Mouse (Mus musculus) layer of hippocampus, adult 18-20 months (tissue): Measurements from ENCODE around the gene Ndufc2. TPM values are rescaled to one million over a fixed set of nuclear protein-coding genes. Genes with fewer than 3 reads are reported as not detected.
A peak's percentile ranks its signal among the peaks of the same experiment; 100 is the strongest.

ENCODE experiments used
- DNase-seq, 2 experiments: peaks; one replicate each; pipeline ENCODE4 v3.0.0; 2022; ENCODE audit warnings: low spot score in 2 of 2
- long read RNA-seq: library from polyadenylated mRNA; stranded (forward); transcript quantifications from one replicate; pipeline ENCODE4 v2.0.0, GENCODE M21; 2021
- total RNA-seq, 2 experiments: library from RNA; stranded (reverse); gene quantifications; 2 replicates each; pipeline ENCODE4 v1.2.3; 2021

Gene Ndufc2
- 100 to 1,000 TPM; 221 to 224 TPM for total RNA-seq
- long read RNA-seq, transcript Ndufc2-201 (3 exons, 683 nt) = major isoform, 84 of 85 reads
- long read RNA-seq, partial matches to known transcripts = 1 of 85 reads
- long read RNA-seq, other reads (novel, unspliced or antisense) = 0 of 85 reads

DNA sequence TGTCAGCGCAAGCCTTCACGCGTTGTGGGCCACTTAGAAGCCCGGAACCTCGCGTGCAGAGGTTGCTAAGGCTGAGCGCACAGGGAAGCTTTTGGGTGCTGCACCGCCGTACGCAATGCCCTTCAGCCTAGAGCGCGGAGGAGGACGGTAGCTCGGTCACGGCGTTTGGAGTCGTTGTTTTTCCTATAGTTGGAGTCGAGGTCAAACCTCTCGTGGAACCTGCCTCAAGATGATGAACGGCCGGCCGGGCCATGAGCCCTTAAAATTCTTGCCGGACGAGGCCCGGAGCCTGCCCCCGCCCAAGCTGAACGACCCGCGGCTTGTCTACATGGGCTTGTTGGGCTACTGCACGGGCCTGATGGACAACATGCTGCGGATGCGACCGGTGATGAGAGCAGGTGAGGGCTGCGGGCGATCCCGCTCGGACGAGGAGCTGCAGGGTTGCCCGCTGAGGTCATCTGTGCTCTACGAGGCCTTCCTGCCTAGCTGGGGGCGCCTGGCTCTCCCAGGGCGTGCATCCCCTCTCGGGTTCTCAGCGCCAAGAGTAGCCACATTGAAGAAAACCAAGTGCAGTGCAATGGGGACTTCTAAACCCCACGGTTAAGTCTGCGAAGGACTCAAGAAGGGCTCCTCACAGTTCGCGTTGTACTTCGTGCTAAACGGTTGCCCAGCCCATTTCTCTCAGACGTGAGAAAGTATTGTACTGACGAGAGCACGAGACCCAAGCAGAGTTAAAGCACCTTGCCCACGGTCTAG lies at the start of gene Ndufc2:
TSS of gene Ndufc2 (plus strand) at position 44 of the 756 bp plus-strand sequence.
- DNase-seq = peak; percentile 32 to 81

DNA sequence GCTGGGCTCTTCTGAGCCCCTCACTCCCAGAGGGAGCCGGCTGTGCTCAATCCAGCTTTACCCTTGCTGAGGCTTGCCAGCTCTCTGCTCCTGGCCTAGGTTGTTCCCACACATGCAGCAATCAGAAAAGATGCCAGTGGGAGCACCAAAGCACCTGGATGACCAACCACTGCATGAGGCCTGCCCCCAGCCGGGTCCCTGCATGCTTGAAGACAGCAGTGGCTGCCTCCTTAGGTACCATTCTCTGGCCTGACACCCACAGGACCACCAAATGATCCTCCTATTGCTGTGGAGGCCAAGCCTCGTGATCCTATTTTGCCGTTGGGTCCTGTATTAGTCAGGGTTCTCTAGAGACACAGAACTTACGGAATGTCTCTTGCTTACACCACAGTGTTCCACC lies 48.9 kb upstream of the Ndufc2 start:
- no peak for DNase-seq

DNA sequence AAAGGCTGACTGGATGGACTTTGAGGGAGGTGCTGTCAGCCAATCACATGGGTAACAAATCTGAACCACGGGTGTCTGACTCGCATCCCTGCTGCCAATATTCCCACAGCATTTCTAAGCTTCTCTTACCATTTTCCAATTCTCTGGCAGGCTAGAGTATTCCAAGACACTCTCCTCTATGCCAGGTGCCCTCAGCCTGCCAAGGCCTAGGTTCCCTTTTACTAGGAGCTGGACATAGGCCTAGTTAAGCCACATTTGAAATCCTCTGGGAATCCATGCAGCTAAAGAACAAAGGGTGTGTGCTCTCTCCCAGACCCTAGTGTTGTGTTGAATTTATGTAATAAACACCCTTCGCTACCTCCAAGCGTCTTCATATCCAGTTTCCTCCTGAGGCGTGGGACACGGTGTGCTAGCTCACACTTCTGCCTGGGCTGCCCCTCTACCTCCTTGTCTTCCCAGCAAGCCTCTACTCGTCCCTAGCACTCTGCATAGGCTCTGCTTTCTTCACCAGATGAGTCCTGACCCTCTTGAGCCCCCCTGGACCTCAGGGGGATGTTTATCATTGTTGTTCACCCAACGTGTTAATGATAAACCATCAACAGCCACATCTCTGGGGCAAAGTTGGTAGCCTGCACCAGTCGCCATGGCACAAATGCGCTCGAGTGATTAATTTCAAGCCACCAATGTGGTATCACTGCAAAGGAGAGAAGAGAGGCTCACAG lies 47.9 kb upstream of the Ndufc2 start:
- no peak for DNase-seq

- DNase-seq = no peak
These were observed 46.4 kb upstream of the Ndufc2 start for GRCm38 (mm10) chr7:97353356-97353755.

DNA sequence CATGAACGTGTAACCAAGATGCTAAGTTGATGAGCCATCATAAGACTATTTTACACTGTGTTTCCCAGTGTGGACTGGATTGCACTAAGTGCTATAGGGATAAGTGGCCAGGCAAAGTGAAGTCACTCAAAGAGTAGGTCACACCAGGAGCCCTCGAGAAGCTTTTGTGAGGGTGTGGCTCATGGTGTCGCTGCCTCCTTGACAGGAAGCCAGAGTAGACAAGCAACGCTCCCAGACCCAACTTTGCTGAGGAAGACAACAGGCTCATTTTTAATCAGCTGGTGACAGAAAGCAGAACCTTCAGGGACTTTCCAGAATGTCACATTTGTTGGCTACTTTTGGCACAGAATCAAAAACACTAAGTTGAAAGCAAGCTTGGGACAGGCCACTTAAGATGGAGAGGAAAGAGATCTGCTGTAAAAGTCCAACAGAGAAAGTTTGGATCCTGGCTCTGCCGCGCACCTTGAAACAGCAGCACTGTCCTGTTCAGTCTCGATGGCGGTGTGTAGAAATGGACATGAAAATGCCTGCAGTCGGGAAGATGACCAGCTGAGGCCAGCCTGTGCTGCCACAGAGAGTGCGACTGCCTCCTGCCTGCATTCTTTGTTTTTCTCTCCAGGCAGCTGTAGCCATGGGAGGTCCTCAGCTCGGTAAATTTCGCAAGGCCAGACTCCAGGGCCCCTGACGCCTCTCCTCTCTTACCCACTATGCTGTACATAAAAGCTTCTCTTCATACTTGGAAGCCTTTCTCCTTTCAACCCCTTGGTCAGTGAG lies 44.5 kb upstream of the Ndufc2 start:
- DNase-seq = no peak

GRCm38 (mm10) chr7:97356253-97356652 lies 43.5 kb upstream of the Ndufc2 start:
- no peak for DNase-seq

GRCm38 (mm10) chr7:97356875-97357276 lies 42.9 kb upstream of the Ndufc2 start:
- peak in 1 of 2 experiments; percentile 43 for DNase-seq

GRCm38 (mm10) chr7:97357840-97358239 lies 42.0 kb upstream of the Ndufc2 start:
- DNase-seq = no peak

DNA sequence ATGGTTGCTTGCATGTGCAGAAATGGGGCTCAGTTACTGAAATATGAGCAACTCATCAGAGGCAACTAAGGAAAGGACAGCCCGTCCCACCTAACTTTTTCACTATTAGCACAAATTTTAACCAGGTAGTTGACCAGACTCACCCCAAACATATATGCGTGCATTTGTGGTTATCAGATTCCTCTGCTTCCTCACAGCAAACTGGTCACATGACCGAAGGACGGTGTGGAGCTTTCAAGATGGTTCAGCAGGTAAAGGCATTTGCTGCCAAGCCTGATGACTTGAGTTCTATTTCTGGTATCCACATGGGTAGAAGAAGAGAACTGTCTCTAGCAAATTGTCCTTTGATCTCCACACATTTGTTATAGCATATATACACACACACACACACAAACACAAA lies 41.5 kb upstream of the Ndufc2 start:
- no peak for DNase-seq

DNA sequence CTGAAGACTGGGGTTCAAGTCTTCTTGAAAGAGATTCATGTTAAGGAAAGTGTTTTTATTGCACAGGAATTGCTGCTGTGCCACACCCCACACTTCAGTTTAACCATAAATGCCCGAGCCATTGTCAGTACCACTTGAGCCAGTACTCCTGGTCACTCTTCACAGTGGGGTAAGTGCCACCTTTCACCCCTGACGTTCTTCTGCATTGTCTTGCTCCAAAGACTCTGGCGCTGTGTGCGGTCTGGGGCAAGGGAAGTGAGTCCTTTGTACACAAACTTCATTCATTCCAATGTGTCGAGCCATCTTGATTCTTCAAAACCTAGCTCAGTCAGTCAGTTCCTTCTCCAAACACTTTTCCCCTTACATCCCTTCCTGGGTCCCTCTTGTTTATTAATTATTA lies 39.6 kb upstream of the Ndufc2 start:
- DNase-seq = no peak

DNA sequence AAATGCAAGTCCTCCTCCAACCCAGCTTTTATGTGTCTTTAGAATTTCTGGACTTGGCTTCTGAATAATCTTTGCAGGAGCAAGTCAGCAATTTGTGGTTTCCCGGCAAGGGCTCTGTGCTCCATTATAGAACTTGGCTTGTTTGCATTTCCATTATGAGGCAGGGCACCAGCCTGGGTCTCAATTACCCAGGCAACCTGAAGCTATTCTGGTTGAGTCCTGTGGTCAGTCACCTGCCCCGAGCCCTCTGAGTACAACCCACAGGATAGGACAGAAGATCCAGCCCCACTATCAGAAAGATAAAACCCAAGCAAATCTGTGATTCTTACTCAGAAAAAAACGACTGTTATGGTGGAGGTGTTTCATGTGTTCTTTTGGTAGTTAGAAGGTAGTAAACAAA lies 38.8 kb upstream of the Ndufc2 start:
- no peak for DNase-seq

GRCm38 (mm10) chr7:97361467-97361866 lies 38.3 kb upstream of the Ndufc2 start:
- DNase-seq = no peak

DNA sequence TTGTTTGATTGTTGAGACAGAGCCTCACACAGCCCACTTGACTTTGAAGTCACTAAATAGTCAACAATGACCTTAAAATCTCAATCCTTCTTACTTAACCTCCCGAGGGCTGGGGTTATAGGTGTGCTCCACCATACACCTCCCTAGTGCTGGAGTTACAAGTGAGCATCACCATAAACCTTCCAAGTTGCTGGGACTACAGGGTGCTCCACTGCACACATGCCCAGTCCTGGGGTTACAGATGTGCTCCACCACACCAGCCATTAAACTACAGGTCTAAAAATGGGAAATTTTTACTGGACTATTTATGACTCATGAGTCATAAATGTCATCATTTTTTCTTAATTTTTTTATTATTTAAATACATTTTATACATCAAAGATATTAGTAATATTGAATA lies 33.9 kb upstream of the Ndufc2 start:
- no peak for DNase-seq

DNA sequence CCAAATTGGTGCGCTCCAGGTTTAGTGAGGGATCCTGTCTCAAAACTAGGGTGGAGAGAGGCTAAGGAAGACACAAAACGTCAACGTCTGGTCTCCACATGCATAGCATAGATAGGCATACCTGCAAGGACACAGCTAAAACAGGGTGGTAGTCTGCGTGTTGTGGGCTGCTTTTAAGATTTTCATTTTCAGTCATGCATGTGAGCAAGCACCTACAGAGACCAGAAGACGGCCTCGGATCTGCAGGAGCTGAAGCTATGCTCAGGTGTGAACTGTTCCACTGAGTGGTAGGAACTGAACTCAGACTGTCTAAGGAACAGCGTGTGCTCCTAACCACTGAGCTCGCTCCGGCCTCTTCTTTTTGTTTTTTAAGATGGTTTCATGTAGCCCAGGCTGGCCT lies 24.7 kb upstream of the Ndufc2 start:
- no peak for DNase-seq

- no peak for DNase-seq
These were observed 23.9 kb upstream of the Ndufc2 start for GRCm38 (mm10) chr7:97375906-97376305.

DNA sequence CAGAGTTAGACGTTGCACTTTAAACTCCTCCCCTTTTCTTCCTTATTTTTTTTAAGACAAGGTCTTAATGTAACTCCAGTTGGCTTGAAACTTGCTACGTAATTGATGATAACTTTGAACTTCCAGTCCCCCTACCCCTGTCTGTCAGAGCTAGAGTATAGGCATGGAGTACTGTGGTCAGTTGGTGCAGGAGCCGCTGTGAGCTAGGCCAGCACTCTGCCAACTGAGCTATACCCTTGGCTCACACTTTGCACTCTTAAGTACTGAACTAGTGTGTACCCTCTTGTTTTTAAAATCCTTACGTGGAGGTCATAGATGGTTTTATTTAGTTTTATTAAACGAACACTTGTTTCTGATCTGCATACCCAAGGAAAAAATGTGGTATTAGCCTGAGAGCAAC lies 20.5 kb upstream of the Ndufc2 start:
- no peak for DNase-seq

DNA sequence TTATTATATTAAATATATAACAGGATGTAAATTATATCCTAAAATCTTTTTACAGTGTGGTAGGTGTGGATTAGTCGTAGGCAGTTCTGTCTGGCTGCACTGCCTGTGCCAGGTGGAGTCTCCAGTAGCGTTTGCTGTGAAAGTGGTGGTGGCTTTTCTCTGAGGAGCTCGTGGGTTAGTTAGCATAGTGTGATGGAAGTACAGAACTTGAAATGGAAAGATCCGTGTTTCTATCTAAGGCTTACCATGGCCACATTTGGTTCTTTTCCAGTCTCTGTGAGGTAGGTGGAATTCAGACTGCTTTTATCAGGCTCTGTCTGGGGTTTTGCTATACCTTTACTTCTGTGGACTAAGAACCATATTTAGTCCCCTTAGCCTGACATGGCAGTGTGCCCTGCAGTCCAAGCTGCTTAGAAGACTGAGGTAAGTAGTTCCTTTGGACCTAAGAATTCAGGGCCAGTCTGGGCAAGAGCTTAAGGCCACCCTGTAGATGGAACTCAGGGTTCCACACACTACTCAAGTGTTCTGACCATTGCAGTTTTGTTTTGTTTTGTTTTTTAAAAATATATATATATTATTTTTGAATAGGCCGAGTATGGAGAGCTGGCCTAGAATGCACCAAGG lies 19.2 kb upstream of the Ndufc2 start:
- DNase-seq = no peak

- no peak for DNase-seq
These were observed 17.1 kb upstream of the Ndufc2 start for GRCm38 (mm10) chr7:97382661-97383060.

DNA sequence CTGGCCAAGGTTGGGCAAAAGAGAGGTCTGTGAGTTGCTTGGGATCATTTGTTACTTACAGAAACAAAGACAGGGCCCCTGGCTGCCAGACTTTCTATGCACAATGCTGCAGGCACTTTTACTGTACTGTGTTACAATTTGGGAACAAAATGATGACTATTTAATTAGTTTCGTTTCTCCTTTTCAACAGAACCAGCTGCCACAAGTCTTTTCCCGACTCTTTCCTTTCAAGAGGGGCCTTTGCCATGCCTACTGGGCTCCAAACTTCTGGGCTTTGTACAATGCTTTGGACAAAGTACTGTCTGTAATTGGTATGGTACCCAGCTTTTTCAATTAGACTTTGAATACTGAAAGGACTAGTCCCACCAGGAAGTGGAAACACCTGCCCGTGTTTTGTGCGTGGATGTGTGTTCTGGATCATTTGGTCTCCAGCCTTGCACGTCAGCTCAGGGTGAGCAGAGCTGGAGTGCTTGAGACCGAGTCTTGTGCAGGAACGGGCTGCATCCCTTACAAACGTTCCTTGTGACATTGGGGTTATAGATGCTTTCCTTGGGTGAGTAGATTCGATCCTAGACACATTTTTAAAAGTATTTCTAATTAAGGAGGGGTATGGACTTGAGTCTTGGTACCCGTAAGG lies 16.2 kb upstream of the Ndufc2 start:
- no peak for DNase-seq

DNA sequence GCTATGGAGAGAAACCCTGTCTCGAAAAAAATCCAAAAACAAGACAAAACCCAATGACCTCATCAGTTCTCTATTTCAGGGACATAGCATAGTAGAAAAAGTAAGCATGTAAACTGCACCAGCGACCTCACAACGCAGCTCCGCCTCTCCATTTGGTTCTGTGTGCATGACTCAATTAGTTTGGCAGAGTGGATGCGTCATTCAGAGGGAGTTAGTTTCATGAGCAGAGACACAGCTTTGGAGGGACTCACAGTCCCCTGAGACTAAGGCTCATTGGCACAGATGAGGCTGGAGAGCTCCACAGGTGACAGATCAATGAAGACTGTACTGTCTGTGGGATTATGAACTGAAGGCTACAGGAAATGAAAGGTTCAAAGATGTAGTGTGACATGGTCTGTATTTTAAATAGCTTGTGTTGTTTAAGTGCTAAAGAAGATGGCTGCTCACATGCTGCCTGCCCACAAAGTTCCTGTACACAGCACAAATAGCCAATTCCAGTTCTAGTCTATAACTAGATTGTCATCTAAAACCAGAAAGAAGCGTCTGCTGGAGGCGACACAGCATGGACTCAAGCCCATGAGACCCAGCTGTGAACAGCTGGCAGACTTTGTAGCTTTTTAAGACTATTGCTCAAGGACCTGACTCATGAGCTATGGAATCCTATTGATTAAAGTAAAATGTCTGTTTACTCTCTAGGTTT lies 13.5 kb upstream of the Ndufc2 start:
- peak; percentile 42 to 65 for DNase-seq
